Mouse (Mus musculus) C2C12 (cell line): Measurements from ENCODE around the gene Epsti1.

ENCODE experiments used
- CTCF ChIP-seq: IDR thresholded peaks from one replicate; pipeline ENCODE4 v1.5.1; 2011; ENCODE audit not compliant: control insufficient read depth, insufficient read depth, insufficient read length
- MYOG ChIP-seq: IDR thresholded peaks from one replicate; pipeline ENCODE4 v1.6.1; 2011; ENCODE audit not compliant: control insufficient read depth, insufficient read length; ENCODE audit errors: extremely low read depth

DNA sequence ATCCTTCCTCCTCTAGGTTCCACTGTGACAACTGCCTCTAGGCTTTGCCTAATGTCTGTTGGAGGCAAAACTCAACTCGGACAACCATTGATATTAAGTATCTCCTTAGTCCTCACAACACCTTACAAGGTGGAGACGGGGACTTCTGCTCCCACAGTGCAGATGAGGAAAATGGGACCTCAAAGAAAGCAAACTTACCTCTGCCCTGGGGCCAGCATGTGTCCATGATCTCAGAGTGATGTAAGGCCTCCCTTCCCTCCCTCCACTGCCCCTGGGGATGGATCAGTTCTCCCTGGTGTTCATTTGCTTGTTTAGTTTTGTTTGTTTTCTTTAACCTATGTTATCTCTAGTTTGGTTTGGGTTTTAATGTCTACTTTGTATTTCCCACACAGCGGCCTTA, 1.5 kb upstream of the Epsti1 start:
- no peak for TF ChIP-seq CTCF
- TF ChIP-seq MYOG = no peak
